Mouse (Mus musculus) adrenal gland, postnatal 4 days (tissue): ENCODE data around the gene Pole3. TPM values are rescaled to one million over a fixed set of nuclear protein-coding genes. Genes with fewer than 3 reads are reported as not detected.

ENCODE experiments used
- DNase-seq, 2 experiments: peaks; one replicate each; pipeline ENCODE4 v3.0.0; 2021 to 2022; ENCODE audit warnings: low spot score in 2 of 2, mixed read lengths in 2 of 2
- total RNA-seq, 2 experiments: library from RNA; stranded (reverse); gene quantifications; 2 replicates each; pipeline ENCODE4 v1.2.3; 2021

Pole3 gene
- total RNA-seq, 2 experiments from 2014 or later = 60.4 to 64.4 TPM

DNA sequence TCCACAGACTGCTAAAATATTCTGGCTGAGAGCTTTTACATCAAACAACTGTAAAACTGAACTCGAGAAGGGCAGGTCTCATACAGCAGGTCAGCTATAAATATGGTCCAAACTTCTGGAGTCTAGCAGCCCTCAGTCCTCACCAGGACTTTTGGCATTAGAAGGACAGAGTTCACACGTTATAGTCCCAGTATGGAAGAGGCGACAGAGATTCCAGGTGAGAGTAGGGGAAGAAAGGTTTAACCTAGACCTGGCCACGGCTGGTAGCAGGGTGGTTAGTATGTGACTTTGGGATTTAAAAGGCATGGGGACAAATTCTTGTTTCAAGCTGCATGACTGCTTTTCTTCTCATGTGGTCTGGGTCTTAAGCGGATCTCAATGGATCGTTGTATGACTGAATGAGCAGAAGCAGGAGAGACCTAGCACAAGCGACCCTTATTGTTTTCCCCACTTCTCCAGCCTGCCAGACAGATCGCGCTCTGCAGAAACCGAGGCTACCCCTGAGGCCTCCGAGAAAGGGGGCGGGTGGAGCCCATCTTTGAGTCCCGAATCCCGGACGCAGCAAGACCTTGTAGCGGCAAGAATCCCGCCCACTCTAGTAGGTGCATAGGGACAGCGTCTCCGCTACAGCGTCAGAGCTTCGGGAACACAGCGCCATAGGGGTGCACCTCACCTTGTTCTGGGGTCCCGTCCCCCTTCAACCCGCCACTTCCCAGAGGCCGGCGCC lies 5.6 kb downstream of the Pole3 start:
- no peak for DNase-seq

DNA sequence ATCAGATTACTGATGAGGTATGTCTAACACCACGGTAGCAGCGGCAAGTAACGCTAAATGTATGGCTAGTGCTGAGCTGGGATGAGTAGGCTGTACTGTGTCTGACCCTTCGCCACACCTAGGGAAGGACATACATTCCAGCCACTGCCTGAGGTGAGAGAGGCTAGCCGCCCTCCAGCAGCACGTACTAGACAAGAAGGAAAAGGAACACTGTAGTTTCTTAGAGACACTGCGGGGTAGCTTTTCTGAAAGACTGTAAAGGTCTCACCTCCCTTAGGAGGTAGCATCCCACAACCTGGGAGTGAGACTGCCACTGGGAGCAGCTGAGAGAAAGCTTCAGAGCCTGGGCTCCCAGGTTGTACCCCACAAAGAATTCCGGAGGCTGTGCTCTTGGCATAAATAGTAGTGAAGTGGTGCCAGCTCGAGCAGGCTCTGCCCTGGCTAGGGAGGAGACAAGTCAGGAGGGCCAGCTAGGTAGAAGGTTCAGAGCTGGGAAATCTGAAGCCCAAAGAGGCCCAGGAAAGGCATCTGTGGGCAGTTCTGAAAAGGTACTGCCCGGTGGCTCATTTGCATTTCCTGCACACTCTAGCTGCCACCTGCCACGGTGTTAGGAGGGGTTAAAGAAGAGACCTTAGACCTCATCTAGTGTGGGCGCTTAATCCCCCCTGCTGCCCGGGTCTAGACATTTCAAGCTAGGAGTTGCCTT lies 6.3 kb downstream of the Pole3 start:
- DNase-seq = no peak

DNA sequence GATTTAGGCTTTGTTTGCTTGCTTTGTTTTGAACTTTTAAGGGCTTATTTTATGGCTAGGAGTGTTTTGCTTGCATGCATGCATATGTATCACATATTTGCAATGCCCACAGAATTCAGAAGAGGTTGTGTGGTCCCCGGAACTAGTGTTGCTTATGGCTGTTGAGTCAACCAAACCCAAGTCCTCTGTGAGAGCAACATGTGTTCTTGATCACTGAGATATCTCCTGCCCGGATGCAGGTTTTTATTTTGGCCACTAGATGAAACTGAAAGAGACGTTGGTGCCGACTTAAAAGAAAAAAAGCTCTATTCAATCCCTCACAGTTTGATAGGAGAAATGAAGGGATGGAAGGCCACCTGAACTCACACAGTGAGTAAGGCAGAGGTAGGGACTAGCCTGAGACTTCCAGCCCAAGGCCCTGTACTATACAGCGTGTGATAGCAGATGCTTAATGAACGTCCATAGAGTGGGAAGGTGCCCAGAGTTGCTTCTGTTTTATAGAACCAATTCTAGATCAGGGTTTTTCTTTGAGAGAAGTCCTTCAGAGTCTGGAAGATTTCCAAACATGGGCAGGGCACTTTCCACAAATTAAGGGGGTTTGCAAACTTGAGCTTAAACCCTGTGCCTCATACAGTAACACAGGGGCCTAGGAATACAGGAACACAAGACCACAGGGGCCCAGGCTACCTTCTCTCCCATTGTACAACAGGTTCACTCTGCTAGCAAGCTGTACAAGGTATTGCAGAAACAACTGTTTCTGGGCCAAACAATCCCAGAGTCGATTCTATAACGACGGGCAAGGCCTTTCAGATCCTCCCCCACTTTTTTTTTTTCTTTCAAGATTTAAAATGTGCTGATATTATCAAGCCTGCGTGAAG lies 7.1 kb downstream of the Pole3 start:
- no peak for DNase-seq

DNA sequence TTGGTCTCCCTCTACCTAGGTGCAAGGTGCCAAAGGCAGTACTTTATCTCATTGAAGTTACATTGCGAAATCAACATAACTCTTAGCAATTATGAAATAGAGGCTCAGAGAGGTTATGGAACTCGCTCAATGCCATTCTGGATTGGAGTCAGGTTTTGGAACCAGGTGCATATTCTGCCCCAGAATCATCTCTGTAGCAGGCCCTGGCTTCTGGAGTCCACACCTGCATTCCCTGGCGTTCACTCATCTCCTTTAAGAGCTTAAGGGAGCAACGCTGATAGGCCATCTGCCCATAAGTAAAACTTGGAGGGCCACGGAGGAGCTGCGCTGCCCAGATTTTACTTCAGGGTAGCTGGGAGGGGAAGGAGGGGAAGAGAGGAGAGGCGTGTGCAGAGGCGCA lies 7.8 kb downstream of the Pole3 start:
- no peak for DNase-seq

DNA sequence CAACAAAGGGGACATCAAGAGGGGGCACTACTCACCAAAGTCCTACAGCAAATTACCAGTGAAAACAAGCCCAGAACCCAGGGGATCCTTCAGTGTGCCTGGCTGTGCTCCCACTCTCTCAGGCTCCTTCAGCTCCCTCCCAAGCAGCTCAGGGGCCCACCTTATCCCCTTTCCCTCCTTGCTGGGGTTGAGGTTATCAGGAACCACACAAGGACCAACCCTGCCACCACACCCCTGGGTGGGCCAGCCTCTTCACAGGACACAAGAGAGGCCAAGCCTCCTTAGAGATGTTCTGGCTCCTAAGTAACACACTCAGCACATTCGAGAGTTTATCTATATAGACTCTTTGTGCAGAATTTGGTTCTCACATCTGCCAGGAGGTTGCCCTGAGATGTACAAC lies 8.3 kb downstream of the Pole3 start:
- no peak for DNase-seq

DNA sequence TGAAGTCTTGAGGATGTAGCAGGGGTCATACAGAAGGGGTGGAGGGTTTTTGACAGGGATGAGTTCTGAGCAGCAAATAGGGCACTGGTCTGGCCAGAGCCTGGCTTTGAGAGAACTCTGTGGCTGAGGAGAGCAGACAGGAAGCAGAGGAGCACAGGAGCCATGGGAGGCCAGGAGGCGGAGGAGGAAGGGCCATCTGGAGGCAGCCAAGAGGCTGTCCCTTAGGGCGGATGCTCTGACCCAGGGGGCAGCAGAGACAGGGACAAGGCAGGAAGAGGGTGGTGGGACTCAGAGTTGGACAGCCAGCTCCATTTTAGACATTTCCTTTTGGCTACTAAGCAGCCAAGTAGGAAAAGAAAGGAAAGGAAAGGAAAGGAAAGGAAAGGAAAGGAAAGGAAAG lies 8.8 kb downstream of the Pole3 start:
- no peak for DNase-seq

DNA sequence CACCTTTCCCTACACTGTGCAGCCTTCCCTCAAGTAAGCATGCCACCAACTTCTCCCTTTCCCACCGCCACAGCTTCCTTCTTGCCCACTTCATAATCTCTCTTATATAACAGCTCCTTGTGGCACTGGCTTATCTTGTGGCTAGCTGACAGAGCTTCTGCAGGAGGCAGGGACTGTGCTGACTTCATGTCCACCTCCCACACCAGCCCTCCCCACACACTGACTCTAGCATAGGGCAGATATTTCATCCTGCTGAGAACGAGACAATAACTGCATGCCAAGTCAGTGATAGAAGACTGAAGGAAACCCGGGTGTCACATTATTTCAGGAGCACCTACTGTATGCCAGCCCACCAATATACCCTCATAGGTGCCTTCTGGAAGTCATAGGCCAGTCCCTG lies 9.4 kb downstream of the Pole3 start:
- DNase-seq = no peak

DNA sequence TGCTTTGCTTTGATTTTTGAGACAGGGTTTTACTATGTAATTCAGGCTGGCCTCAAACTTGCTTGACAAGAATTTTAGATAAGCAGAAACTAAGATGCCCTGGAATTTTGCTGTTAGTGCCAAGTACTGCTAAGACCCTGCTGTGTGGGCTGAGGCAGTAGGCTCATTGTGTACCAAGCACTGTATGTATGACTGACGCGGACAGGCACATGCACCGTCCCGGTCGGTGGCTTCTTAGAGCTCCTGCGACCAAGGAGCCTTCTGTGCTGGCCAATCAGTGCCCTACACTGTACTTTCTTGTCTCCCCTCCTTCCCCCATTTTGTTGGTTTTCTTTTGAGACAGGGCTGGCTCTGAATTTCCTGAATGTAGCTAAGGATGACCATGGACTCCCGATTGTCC lies 9.9 kb downstream of the Pole3 start:
- no peak for DNase-seq

DNA sequence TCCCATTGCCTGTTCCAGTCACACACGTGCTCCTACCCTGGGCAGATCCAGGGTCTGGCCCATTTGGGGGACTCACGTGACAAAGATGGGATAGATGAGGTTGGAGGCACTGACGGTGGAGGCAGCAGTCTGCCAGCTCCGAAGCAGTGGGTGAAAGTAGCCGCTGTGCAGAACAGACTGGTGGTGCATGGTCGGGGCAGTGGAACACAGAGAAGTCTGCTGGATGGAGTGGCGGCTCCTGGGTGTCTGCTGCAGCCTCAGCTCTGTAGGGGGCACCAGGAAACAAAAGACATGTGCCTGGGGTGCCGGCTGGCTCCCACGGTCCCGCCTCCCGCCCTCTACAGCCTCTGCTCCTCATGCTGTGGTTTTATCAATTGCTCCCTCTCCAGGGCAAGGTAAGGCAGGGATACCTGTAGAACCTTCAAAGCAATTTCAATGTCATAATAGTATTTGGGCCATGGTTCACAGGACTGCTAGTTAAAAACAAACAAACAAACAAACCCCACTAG lies 10.8 kb downstream of the Pole3 start:
- no peak for DNase-seq

DNA sequence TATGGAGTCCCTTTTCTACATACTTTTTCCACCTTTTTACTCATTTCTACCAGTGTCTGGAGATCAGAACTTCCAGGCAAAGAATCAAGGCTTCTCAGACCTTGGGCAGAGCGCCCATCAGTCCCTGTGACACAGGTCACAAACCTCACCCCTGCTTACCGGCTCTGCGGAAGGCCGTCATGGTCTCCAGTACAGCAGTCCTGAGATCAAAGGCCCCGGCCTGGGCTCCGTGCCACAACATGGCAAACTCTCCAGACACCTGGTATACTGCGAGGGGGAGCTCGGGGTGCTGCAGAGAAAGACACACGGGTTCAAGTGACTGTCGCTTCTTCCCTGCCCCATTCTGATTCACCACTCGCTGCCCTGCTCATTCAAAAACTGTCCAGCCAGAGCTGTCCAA lies 14.9 kb downstream of the Pole3 start:
- DNase-seq = peak in 1 of 2 experiments; percentile 56

DNA sequence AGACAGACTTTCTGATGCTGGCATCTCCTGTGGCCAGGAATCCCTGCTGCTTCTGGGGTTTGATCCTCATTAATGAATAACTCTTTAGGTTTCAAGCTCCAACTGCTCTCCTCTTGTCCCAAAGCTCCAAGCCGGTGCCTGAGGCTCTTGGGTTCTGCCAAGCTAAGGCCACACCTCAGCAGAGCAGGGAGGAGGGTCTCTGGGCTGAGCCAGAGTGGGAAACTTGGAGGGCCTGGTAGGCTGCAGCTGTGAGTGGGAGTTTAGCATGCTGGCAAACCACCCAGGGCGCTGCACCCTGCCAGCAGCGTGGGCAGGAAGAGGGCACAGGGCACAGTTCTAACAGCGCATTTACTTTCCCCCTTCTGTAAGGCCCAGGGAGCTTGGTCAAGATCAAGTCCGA lies 16.0 kb downstream of the Pole3 start:
- DNase-seq = no peak

DNA sequence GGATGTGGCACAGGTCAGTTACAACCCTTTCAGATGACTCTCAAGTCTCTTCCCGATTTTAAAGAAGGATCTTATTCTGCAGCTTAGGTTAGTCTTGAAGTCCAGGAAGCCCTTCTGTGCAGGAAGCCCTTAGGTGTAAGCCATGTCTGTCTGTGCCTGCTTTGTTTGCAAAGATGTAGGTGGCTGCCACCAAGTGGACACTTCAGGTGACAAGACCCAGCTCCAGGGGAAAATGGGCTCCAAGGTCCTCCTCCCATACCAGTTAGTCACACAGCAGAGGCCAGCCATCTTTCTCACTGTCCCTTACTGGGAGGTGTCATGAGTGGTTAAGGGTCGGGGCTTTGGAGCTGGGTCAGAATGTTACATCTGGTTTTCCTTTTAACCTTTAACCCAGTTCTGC lies 18.1 kb downstream of the Pole3 start:
- DNase-seq = no peak

DNA sequence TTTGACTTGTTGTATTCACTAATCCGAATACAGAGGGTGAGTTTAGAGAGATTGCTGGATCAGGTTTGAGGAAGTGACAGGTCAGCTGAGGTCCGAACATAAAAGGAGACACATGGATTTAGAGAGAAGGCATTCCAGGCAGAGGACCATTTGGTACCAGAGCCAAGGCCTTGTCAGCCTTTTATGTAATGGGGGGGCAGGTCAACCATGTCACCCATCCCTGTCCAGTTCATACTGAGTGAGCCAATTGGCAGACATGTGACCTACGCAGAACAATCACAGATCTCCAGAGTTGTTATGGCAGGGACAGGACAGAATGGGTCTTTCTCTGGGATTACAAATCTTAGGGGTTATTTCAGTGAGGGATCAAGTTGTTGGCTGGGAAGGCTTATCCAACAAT lies 18.9 kb downstream of the Pole3 start:
- no peak for DNase-seq

DNA sequence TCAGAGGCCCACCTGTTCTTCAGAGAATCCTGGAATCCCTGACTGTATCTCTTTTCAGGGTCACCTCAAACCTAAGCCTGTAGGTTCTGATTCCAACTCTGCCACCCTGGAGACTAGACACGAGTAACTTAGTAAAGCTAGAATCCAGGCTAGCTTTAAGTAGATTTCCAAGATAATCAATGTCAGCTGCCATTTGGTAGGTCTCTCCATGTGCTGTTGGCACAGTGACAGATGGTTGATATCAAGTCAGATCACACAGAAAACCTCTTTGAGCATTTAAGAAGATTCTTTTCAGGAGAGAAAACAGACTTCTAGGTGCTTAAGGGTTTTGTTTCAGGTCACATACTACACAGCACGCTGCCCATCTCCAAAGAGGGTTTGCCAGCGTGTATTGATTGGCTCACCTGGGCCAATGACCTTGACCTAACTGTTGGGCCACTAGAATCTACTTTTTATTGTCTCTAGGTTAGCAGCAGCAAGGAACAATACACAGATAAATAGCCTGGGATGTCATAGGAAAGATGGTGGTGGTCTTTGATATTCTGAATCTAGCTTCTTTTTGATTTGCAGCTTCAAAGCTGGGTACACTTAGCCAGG lies 21.4 kb downstream of the Pole3 start, which contains the start of gene Hdhd3:
TSS of gene Hdhd3 (minus strand) at position 94 of the 597 bp plus-strand sequence.
- no peak for DNase-seq

DNA sequence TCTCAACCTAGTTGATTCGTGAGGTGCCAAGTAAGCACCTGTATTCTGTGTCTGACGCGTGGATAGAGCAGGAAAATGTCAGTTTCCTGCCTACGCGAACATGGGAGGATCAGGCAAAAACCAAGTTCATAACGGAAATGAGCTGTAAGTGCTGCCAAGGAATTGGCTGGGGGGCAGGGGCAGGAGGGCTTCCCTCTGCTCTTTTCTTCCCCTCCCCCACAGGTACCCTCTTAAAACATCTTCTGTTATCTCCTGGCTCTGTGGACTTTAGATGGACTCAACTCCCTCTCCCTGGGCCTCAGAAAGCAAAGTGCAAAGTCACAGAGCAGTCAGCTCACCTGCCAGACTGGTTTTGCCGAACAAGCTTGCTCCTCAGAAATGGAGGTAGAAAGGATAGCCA lies 21.9 kb downstream of the Pole3 start:
- DNase-seq = no peak

DNA sequence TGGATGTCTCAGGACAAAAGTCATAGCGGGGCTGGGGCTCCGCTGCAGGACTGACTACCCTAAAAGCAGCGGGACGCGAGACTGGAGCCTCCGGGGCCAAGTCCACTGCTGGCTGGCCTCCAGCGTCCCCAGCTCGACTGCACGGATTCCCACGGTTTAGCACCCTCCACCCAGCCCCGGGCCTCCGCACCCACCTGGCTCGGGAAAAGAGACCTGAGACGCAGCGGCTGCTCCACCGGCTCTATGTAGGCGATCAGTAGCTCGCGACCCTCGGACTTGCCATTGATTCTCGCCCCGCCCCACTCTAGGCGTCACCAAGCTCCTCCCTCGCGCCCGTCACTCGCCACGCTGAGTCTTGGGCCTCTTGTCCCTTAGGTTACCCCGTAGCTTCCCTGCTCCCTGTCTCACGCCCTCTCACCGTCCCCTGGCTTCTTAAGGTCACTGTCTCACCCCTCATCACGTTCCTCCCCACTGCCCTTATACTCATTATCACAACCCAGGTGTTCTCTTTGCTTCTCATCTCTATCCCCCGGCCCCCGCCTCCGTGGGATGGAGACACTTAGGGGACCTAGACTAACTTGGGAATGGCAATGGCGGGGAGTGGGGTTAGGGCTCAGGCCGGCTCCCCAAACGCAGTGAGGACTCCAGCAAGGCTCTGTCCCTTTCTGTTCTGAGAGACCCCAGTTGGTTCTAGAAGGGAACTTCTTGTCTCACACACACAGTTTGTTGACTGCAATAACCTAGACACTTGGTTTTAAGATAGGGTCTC lies 22.7 kb downstream of the Pole3 start:
- DNase-seq = peak; percentile 79 to 84

DNA sequence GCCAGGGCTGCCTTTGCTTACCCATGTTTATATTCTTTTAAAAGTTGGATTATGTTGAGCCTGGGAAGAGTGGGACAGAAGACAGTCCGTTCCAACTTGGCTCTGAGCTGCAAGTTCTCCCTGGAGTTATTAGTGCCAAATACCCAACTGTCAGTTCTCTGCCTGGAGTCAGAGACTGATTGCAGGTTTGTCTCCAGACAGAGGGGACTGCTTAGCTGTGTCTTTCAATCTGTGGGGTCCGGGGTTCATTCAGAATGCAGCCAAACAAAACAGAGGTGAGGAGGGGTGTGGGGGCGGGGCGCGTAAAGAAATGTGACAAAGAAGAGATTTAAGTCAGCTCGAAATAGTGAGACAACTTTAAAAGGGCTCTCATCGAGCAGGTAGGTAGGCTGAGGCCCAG lies 23.3 kb downstream of the Pole3 start:
- no peak for DNase-seq

DNA sequence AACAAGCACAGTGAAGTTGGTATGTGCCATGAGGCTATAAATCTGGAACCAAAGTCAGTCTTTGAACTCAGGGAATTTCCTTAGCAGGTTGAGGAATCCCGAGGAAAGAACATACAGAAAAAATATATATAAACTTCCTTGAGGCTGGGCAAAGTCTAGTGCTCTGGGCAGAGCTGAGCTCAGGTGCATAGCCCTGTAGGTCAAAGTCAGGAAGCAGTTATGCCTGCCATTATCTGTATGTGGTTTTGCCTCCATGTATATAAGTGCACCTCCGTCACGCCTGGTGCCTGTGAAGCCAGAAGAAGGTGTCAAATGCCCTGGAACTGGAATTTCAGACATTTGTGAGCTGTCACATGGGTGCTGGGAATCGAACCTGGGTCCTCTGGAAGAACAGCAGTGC lies 24.1 kb downstream of the Pole3 start:
- DNase-seq = no peak

DNA sequence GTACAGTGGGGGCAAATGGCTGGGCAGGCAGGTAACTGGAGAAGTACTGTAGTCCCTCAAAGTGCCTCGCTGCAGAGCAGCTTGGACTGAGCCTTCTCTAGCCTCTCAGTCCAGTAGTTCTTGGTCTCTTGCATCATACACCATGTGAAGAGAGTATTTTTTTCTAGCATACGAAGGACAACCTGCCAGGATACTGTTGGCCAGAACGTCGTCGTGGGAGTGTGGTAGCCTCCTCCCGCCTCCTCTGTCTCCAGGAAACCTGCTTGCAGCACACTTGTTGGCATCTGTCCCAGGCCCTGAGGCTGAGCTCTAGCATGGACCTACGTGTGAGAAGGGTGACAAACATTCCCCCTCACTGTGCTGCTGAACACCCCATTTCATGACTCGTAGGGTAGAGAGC lies 28.1 kb downstream of the Pole3 start:
- DNase-seq = no peak

DNA sequence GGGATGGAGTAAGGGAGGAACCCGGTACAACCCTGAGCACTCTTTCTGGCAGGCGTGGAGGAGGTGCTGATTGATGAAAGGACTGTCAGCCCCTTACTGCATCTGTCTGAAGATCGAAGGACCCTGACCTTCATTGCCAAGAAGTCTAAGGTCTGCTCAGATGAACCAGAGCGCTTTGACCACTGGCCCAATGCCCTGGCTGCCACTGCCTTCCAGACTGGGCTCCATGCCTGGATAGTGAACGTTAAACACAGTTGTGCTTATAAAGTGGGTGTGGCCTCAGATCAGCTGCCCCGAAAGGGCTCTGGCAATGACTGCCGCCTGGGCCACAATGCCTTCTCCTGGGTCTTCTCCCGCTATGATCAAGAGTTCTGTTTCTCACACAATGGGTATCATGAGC lies 28.9 kb downstream of the Pole3 start:
- no peak for DNase-seq

DNA sequence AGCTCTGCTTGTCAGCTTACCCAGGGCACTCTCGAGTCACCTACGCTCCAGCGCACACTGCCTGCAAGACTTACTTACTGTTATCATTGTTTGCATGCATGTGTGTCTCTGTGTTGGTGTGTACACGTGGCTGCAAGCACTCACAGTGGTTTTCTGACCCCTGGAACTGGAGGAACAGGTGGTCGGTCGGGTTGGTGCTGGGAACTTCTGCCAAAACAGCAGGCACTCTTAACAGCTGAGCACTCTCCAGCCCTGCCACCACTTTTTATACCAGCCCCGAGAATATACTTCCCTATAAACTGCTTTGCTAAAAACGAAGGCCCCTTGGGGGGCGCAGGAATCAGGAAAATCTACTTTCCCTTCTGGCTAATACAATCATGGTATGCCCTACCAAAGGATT lies 30.6 kb downstream of the Pole3 start:
- DNase-seq = no peak
